Mouse (Mus musculus) layer of hippocampus, postnatal 25 days (tissue): ENCODE measurements around the gene Safb2. TPM values are rescaled to one million over a fixed set of nuclear protein-coding genes. Genes with fewer than 3 reads are reported as not detected.

Experiments
- DNase-seq, 2 experiments: peaks; one replicate each; pipeline ENCODE4 v3.0.0; 2022; ENCODE audit warnings: mixed read lengths in 2 of 2, low spot score in 1 of 2; ENCODE audit errors: extremely low spot score in 1 of 2
- total RNA-seq, 2 experiments: library from RNA; stranded (reverse); gene quantifications; 2 replicates each; pipeline ENCODE4 v1.2.3; 2021

The Safb2 gene
- total RNA-seq, 2 experiments from 2014 or later: 87.9 to 144 TPM

DNA sequence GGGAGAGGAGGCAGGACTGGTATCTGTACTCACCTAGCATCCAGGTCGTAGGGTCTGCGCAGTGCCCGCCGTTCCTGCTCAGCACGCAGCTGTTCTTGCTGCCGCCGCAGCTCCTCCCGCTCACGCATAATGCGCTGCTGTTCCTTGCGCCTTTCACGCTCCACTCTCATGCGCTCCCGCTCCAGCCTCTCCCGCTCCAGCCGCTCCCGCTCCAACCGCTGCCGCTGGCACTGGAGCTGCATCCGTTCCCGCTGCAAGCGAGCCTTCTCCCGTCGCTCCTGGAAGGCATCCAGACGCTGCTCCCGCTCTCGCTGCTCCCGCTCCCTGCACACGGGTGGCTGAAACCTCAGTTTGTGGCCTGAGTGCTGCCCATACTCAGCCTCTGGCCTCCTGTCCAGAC is 18.1 kb downstream of the Safb2 start:
- no peak for DNase-seq

DNA sequence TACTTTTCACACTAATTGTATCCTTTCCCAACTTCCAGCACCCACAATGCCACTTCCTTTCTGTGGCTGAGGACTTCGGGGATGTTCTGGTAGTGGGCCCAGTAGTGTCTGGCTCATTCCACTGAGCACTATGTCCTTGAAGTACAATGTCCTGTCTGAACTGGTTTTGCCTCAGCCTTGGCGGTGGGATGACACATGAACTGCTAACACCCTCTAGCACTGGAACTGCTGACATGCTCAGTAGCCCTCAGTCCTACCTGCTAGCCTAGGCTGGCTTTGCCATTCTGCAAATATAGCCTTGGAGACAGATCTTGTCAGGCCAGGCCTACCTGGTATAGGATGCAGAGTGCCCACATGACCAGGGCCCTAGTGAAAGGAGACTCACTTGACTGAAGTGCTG is 22.5 kb downstream of the Safb2 start:
- DNase-seq: no peak

DNA sequence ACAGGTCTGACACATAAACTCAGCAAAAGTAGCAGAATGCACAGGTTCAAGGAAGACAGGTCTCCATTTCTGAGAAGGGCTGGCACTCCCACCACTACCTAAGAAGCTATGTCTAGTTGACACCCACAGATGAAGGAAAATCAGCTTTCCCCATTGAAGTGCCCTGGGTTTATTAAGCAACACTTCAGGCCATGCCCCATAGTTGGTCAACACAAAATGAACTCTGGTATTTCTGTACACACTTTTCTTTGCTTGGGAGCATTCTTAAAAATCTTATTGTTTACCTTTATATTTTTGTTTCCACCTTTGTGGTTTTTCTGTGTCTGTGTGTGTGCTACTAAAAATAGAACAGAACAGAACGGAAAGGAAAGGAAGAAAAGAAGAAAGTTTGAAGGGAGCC is 24.3 kb downstream of the Safb2 start:
- no peak for DNase-seq

DNA sequence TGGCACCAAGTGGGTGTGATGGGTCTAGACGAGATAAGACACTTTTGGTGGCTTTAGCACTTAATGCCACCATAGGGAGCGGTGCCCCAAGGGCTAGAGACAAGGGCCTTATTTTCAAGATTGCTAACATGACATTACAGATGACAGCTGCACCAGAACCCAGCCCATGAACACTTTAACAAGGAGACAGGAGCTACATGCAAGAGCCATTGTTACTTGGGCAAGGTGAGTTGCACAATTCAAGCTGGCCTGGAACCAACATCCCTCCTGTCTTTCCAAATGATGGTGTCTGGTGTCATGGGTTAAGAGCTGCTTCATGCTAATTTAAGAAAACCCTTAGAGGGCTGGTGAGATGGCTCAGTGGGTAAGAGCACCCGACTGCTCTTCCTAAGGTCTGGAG is 25.0 kb downstream of the Safb2 start:
- no peak for DNase-seq

DNA sequence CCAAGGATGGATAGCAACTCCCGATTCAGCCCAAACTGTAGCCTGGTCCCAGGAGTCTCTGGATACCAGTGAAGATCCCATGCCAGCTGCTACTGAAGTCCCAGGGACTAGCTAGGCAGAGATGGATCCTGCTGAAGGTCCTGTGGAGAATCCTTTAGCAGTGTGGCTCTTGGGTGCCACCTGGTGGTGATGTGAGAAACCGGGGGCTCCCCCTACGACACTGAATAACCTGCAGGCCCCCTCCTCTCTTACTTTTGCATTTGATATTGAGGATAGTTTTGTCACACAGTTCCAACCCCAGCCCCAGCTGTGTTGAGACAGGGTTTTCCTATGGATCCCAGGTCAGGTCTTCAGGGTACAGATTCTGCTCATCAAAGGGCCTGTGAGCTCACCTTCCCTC is 25.9 kb downstream of the Safb2 start:
- DNase-seq: peak; percentile 56 to 80

DNA sequence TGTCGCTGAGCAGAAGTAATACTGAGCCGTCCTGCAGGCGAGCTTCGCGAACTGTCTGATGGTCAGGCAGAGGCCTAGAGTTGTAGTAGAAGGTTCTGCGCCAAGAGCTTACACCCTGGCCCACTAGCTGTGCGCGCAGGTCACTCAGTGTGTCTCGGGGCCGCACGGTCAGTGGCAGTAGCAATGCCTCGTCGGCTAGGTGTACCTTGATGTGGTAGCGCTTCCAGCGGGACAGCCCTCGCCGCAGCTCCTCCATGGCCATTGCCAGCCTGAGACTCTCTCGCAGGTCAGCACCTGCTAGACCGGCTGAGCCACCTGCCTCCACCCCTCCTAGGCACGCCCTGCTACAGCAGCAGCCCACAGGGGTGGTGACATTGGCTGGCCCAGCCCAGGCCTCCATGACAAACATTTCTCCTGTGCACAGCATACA is 30.2 kb downstream of the Safb2 start, which contains the start of gene Gm20219:
TSS of gene Gm20219 (minus strand) at position 266 of the 430 bp plus-strand sequence.
- DNase-seq: no peak

DNA sequence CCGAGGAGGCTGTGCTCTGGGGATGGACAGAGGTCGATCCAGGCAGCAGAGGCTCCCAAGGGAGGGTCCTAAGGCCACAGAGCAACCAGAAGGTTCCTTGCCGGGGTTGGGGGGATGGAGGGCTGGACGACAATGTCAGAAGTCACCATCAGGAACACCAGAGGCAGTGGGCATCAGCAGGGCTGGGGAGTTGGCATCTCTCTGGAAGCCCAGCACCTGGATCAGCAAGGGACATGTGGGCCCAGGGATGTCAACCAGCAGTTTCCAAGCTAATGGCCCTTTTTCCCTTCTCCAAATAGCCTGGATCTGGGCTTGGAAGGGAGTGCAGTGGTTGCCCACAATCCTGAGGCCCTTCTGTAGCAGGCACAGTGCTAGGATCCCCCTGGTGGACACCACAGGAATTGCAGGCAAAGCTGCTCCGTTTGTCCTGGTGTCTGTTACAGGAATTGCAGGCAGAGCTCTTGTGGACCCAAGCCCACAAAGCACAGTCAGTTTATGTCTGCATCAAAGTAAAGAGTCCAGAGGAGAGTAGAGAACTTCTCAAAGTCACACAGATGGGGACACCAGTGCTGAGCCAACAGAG is 31.5 kb downstream of the Safb2 start:
- peak; percentile 83 to 85 for DNase-seq

DNA sequence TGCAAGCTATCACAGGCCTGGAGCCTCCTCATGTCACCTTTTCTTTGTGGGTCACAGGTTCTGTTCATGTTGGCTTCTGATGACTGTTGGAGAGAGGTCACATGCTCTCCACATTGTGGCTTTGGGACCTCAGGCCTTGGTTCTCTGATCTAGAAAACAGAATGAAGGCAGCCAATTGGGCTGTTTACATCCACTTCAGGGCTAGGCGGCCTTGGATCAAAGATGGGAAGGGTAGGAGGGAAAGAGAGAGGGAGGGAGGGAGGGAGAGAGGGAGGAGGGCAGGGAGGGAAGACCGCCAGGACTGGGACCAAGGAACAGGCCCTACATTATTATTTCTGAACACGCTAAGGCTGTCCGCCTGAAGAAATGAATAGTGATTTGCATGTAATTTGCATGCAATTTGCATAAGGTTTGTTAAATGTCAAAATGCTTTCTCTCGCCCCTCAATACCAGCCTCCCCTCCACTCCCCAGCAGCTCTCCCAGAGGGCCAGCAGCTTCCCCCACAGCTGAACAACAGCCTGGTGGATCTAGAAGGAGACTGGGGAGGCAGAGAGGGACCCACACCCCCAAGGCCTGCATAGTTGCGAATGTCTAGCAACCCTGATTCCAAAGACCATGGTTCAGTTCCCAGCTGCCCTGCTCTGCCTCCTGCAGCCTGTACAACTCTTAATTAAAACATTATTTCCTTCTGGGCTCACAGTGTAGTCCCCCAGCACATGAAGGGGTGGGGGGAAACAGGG is 32.4 kb downstream of the Safb2 start:
- peak in 1 of 2 experiments; percentile 18 for DNase-seq

DNA sequence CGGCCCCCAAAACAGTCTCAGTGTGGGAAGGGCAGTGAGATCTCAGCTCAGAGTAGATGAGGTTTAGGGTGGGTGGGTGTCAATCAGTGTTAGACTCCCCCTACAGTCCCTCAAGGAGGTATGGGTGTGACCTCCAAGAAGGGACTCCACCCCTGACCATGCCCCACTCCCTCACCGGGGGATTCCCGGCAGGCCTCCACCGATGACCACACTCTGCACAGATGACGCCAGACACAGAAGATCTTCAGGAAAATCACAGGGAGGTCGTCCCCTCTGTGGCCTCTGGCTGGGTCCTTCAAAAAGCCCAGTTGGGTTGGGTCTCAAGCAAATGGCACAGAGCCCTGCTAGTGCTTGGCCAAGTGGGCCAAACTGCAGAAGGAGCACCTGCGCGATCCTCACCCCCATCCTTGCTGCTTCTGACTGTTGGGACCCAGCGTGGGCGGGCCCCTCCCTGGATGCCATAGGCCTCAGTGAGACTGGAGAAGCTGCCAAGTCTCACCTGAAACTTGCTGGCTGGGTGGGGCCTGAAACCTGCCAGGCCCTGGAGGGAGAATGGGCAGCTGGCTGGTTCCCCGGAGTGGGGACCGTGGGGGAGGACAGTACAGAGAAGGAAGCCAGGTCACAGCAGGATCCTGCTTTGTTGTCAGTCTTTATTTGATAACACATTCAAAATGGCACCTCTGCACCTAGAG is 33.5 kb downstream of the Safb2 start:
- peak in 1 of 2 experiments; percentile 4 for DNase-seq

DNA sequence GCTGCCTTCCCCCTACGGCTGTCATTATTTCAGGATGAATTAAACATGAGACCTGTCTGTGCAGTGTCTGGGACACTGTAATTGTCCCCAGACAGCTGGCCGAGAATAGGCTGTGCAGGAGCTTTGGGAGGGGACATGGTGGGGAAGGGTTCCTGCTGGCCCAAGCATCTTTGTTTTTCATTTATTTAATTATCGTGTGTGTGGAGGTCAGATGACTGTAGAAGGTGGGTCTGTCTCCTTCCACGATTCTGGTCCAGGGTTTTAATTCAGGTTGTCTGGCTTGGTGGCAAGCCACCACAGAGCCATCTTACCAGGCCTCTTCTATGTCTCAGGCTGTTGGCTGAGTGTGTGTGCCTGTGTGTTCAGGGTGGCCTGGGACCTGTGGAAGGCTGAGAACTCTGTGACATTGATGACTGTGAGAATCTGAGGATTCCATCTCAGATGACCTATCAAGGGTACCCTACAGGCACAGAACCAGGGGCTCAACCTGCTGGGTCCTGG is 35.7 kb downstream of the Safb2 start:
- DNase-seq: no peak

DNA sequence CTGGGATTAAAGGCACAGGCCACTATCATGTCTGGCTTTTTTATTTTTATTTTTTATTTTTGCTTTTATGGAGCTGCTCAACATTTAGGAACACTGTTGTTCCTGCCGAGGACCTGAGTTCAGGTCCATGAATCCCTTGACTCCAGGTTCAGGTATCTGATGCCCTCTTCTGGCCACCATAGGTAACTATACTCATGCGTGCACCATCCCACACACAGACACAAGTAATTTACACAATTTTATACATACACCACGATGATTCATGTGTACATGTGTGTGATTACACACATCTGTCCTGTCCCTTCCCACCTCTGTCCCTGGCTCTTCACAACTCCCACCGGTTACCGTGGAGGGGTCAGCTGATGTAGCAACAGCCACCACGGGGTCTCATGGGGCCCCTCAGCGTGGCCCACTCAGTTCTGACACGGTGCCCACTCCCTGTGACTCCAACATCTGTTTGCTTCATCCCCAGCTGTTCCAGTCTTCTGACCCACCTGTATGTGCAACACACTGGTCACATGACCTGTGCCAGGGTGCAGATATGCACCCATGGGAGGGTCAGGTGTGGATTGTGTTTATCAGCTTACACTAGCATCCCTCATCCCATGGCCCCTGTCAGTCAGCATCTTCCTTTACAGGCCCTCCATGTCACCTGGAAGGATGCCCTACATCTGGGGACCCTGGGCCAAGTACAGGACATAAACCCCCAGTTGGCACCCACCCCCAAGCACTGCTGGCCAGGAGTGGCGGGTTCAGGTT is 36.4 kb downstream of the Safb2 start:
- DNase-seq: peak; percentile 3 to 4

DNA sequence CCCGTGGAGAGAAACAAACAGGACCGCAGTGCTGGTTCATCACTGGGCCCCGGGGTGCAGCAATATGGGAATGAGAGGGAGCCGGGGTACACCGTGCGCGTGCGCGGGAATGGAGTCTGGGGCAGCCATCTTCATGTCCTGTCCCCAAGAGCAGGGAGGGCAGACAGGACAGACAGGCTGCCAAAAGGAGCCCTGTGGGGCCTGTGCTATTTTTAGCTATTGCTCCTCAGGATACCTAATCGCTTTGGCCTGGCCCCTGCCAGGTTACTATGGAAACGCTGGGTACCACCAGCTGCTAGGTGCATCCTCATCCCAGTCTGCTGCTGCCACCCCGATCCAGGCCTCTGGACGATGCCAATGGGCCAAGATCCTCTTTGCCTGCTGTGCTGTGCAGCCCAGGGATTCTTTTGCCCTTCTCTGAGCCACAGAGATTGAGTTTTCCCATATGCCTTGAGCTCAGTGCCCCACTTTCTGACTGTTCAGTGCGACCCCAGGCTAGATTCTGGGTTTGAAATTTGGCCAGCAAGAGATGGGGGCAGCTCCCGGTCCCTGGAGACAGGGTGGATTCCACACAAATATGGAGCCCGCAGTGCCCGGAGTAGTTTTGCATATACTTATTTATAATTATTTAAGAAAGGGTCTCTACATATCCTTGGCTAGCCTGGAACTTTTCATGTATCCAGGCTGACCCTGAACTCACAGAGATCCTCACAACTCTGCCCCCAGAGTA is 37.1 kb downstream of the Safb2 start:
- peak; percentile 10 to 12 for DNase-seq

DNA sequence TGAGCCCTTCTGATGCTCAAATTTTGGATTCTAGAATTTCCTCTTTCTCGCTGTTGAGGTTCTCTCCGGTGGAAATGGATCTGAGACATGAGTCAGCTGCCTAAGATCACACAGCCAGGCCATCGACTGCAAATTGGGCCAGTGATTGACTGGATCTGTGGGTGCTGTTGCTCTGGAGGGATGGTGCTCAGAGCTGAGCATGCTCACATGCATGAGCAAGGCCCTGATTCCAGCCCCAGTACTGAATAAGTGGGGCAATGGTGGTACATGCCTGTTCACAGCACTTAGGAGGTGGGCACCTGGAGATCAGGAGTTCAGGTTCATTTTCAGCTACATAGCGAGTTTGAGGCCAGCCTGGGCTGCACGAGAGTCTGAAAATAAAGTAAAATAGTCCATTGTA is 37.8 kb downstream of the Safb2 start:
- DNase-seq: peak; percentile 2 to 6

DNA sequence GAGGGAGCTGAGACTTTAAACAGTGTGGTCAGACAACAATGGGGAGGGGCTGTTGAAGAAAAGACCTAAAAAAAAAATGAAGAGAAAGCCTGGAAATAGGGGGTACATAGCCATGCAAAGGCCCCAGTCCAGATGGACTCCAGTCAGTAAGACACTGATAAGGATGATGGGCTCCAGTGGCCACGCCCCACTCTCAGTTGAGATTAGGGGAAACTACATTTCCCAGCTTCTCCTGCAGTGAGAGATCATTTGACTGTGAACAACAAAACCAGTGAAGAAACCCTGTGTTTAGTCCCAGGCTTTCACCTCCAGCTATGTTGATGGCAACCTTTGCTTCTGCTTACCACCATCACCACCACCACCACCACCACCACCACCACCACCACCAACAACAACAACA is 38.4 kb downstream of the Safb2 start:
- no peak for DNase-seq

DNA sequence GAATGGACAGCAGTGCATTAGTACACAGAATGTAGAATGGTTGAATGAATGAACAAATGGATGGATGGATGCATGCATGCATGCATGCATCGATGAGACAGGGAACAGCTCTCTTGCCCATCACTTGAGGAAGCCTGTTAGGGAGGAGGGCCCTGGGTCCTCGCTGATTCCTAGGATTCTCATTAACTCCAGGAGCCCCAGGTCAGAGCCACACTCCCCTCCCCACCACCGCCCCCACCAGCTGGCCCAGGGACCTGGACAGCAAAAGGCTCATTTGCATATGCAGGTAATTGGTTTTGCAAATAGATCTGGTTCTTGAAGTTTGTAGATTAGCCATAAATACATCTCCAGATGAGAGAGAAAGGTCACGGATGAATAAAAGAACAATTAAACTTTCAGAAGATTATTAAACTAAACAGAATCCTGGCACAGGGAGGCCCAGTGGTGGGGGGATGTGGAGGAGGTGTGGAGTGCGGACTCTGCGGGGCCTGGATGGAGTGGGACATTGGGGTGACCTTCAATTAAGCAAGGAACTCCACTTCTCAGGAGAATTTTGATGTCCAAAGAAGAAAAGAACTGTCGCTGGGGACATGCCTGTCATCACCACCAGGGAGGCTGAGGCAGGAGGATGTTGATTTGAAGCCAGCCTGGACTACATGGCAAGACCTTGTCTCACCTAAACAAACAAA is 39.5 kb downstream of the Safb2 start:
- DNase-seq: no peak

DNA sequence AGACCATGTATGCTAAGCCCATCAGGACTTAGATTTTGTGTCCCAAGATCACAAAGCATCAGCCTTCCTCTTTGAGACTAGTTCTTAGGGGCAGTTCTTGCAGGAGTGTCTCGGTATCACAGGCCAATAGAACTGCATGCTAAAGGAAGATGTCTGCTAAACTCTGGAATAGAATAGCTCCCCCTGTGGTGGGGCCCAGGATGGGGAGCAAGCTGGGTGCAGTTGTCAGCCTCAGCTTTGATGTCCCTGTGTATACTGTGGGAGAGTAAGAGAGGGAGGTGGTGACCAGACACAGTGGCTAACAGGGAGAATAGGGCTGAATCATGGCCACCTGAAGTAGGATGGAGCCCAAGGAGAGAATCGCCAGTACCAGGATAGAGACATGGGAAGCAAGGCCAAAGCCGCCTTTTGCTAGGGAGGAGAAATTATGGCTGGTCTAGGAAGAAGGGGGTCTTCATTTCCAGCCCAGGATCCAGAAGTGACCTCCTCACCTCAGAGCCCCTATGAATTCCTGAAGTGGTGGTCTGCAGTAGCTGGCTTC is 40.6 kb downstream of the Safb2 start:
- peak; percentile 2 to 5 for DNase-seq

DNA sequence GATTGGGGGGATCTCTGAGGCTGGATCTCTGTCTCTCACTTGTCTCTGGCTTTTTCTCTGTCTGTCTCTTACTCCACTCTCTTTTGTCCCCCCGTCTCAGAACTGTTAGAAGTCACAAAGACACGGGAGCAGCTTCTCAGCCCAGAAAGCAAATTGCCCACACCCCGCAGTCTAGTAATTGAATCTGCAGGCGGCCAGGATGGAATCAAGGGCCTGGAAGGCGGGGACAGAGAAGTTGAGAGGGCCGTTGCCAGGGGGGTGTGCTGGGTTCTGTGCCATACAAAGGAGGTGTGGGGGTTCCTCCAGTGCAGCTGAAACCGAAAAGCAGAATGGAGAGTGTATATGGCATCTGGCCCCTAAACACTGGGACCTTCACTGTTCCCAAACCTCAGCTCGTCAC is 41.6 kb downstream of the Safb2 start:
- peak; percentile 2 to 8 for DNase-seq

DNA sequence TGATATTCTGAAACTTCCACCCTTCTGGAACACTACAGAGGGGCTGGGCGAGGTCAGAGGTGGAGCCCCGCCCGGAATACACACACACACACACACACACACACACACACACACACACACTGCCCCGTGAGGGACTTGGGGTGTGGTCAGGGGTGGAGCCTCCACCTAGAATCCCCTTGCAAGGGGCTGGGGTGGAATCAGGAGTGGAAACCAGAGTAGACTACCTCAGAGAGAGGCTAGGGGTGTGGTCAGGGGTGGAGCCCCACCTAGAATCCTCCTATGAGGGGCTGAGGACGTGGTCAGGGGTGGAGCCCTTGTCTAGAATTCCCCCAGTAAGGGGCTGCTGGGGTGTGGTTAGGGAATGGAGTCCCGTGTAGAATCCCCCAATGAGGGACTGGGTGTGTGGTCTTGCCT is 43.8 kb downstream of the Safb2 start:
- peak in 1 of 2 experiments; percentile 5 for DNase-seq

DNA sequence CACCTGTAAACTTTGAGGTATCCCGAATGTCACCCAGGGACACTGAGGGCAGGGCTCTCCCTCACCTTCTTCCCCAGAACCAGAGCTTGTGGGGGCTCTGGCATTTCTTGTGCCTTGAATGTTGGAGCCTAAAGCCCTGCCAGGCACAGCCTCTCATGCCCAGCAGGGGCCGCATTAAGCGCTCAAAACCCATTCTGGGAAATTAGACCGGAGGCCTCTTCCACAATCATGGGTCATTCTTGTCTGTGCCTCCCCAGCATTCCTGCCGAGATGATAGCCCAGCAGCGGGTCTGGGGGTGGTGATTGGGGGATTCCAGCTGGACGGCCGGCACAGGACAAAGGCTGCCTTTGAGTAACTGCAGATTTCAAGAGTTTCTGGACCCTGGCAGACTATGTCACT is 46.5 kb downstream of the Safb2 start:
- DNase-seq: peak; percentile 11 to 39
